Mouse (Mus musculus) embryonic facial prominence, embryonic 12.5 days (tissue): ENCODE measurements around the gene 4930562C15Rik. TPM values are rescaled to one million over a fixed set of nuclear protein-coding genes. Genes with fewer than 3 reads are reported as not detected.

Experiments
- ATAC-seq: fragments of 200-750 bp; cut with Nextera tagmentation; 2 replicates; pipeline ENCODE4 v1.8.0; 2017; ENCODE audit not compliant: insufficient number of reproducible peaks, insufficient read depth, low FRiP score, low TSS enrichment
- H3K27ac ChIP-seq: fragments of 300-500 bp; sonication (generic); 2 replicates; pipeline ENCODE4 v1.5.1; 2016; ENCODE audit warnings: mild to moderate bottlenecking
- H3K27me3 ChIP-seq: fragments of 300-500 bp; sonication (generic); 2 replicates; pipeline ENCODE4 v1.6.1; 2016; ENCODE audit warnings: mild to moderate bottlenecking, moderate library complexity
- H3K36me3 ChIP-seq: fragments of 300-500 bp; sonication (generic); 2 replicates; pipeline ENCODE4 v1.6.1; 2016; ENCODE audit warnings: mild to moderate bottlenecking
- H3K4me1 ChIP-seq: fragments of 300-500 bp; sonication (generic); 2 replicates; pipeline ENCODE4 v1.6.1; 2016
- H3K4me2 ChIP-seq: fragments of 300-500 bp; sonication (generic); replicated peaks from 2 replicates; pipeline ENCODE4 v1.6.1; 2016; ENCODE audit warnings: mild to moderate bottlenecking, moderate library complexity
- H3K4me3 ChIP-seq: fragments of 300-500 bp; sonication (generic); 2 replicates; pipeline ENCODE4 v1.5.1; 2016; ENCODE audit warnings: mild to moderate bottlenecking
- H3K9ac ChIP-seq: fragments of 300-500 bp; sonication (generic); 2 replicates; pipeline ENCODE4 v1.6.1; 2016; ENCODE audit warnings: mild to moderate bottlenecking, moderate library complexity
- H3K9me3 ChIP-seq: fragments of 300-500 bp; sonication (generic); 2 replicates; pipeline ENCODE4 v1.6.1; 2016; ENCODE audit warnings: mild to moderate bottlenecking, moderate library complexity
- WGBS: fragments of 180-500 bp; shearing (Covaris S2); methylation state at CpG from one replicate; pipeline ENCODE4 v1.1.7; 2016; 5-methylcytosine and 5-hydroxymethylcytosine counted together
- polyA plus RNA-seq: library from polyadenylated mRNA; unstranded; fragments of >200 nt; fragmentation: Nextera tagmentation; extraction: Ambion mirVana; gene quantifications from 2 replicates; pipeline ENCODE4 v1.2.1, GENCODE M21; 2016

The 4930562C15Rik gene
- polyA plus RNA-seq, 1 experiment from 2014 or later, result 0.67 TPM

GRCm38 (mm10) chr16:4909745-4910144 is 74.5 kb downstream of the 4930562C15Rik start:
- Histone ChIP-seq H3K4me2 (no peak overlapping the region), H3K27ac (no peak overlapping the region), H3K36me3 (peaks cover 50% of the 10 kb centered on the region), H3K9me3 (no peaks in the 10 kb centered on the region), H3K4me3 (no peak overlapping the region), H3K9ac (no peak overlapping the region), H3K4me1 (peaks cover 14% of the 10 kb centered on the region), H3K27me3 (no peaks in the 10 kb centered on the region)
- WGBS, result 96% methylated on average over 2 of the region's 2 CpGs
- ATAC-seq, result no peak

- H3K4me1 ChIP-seq, result peaks cover 4% of the 10 kb centered on the region; the same call in 1 of the 2 replicates
- no peak overlapping the region for H3K27ac ChIP-seq
- 93% methylated on average over 8 of the region's 8 CpGs for WGBS
- ATAC-seq, result no peak
- H3K4me2 ChIP-seq, result no peak overlapping the region
- no peak overlapping the region for H3K9ac ChIP-seq
- H3K9me3 ChIP-seq, result no peaks in the 10 kb centered on the region
- no peak overlapping the region for H3K4me3 ChIP-seq
- no peaks in the 10 kb centered on the region for H3K27me3 ChIP-seq
- H3K36me3 ChIP-seq, result peaks cover 57% of the 10 kb centered on the region
Observed at GRCm38 (mm10) chr16:4910758-4911157, 75.5 kb downstream of the 4930562C15Rik start.

- 72% methylated on average over 10 of the region's 10 CpGs for WGBS
- Histone ChIP-seq H3K4me1 (peaks cover 3% of the 10 kb centered on the region; the same call in 1 of the 2 replicates), H3K27ac (0 out of 2 replicates have a peak overlapping the region, but pooled peaks have one; percentile 61), H3K4me2 (no peak overlapping the region), H3K27me3 (no peaks in the 10 kb centered on the region), H3K9me3 (no peaks in the 10 kb centered on the region), H3K9ac (no peak overlapping the region), H3K4me3 (no peak overlapping the region), H3K36me3 (peaks cover 71% of the 10 kb centered on the region)
- ATAC-seq, result no peak
Observed at GRCm38 (mm10) chr16:4912074-4912648, 76.9 kb downstream of the 4930562C15Rik start.

- no peaks in the 10 kb centered on the region for H3K9me3 ChIP-seq
- no peak overlapping the region for H3K4me3 ChIP-seq
- H3K27me3 ChIP-seq, result no peaks in the 10 kb centered on the region
- H3K4me1 ChIP-seq, result peaks cover 3% of the 10 kb centered on the region; the same call in 1 of the 2 replicates
- WGBS, result 54% methylated on average over 11 of the region's 11 CpGs
- peak overlapping the region; percentile 61 for H3K27ac ChIP-seq
- H3K9ac ChIP-seq, result no peak overlapping the region
- H3K36me3 ChIP-seq, result peaks cover 75% of the 10 kb centered on the region
- no peak; the same call in 1 of the 2 replicates for ATAC-seq
- no peak overlapping the region for H3K4me2 ChIP-seq
Observed at GRCm38 (mm10) chr16:4912907-4913782, 77.9 kb downstream of the 4930562C15Rik start.

- H3K4me2 ChIP-seq, result no peak overlapping the region
- H3K4me3 ChIP-seq, result no peak overlapping the region
- H3K9ac ChIP-seq, result no peak overlapping the region
- H3K4me1 ChIP-seq, result peaks cover 3% of the 10 kb centered on the region; the same call in 1 of the 2 replicates
- H3K36me3 ChIP-seq, result peaks cover 71% of the 10 kb centered on the region
- no peaks in the 10 kb centered on the region for H3K9me3 ChIP-seq
- WGBS, result 34% methylated on average over 12 of the region's 12 CpGs
- 0 out of 2 replicates have a peak overlapping the region, but pooled peaks have one; percentile 61 for H3K27ac ChIP-seq
- ATAC-seq, result peak; percentile 57
- H3K27me3 ChIP-seq, result no peaks in the 10 kb centered on the region
Observed at GRCm38 (mm10) chr16:4913783-4914735, 78.8 kb downstream of the 4930562C15Rik start.

- no peak overlapping the region for H3K9ac ChIP-seq
- no peak overlapping the region for H3K4me2 ChIP-seq
- H3K4me1 ChIP-seq, result peaks cover 3% of the 10 kb centered on the region; the same call in 1 of the 2 replicates
- peaks cover 66% of the 10 kb centered on the region for H3K36me3 ChIP-seq
- H3K4me3 ChIP-seq, result no peak overlapping the region
- WGBS, result 92% methylated on average over 3 of the region's 3 CpGs
- no peak for ATAC-seq
- H3K27ac ChIP-seq, result no peak overlapping the region
- H3K27me3 ChIP-seq, result no peaks in the 10 kb centered on the region
- H3K9me3 ChIP-seq, result no peaks in the 10 kb centered on the region
Observed at GRCm38 (mm10) chr16:4915931-4916330, 80.7 kb downstream of the 4930562C15Rik start.

GRCm38 (mm10) chr16:4916608-4917007 is 81.4 kb downstream of the 4930562C15Rik start:
- H3K36me3 ChIP-seq, result peaks cover 59% of the 10 kb centered on the region
- H3K27ac ChIP-seq, result no peak overlapping the region
- 84% methylated on average over 2 of the region's 2 CpGs for WGBS
- H3K9me3 ChIP-seq, result no peaks in the 10 kb centered on the region
- no peaks in the 10 kb centered on the region for H3K27me3 ChIP-seq
- peaks cover 3% of the 10 kb centered on the region; the same call in 1 of the 2 replicates for H3K4me1 ChIP-seq
- H3K4me2 ChIP-seq, result no peak overlapping the region
- no peak overlapping the region for H3K4me3 ChIP-seq
- ATAC-seq, result no peak
- H3K9ac ChIP-seq, result no peak overlapping the region

Other genes starting within 250 kb of the 4930562C15Rik start
- 33.0 and 33.4 TPM in 2 replicates for gene Glis2, start 240.7 kb upstream of the 4930562C15Rik start, polyA plus RNA-seq
- gene Pam16, start 210.4 kb upstream of the 4930562C15Rik start, polyA plus RNA-seq, result 96.4 and 104 TPM in 2 replicates
- 23.4 and 24.1 TPM in 2 replicates for gene Vasn, start 195.5 kb upstream of the 4930562C15Rik start, polyA plus RNA-seq
- gene Dnaja3, start 195.4 kb upstream of the 4930562C15Rik start, polyA plus RNA-seq, result 57.1 and 59.8 TPM in 2 replicates
- gene Coro7, start 155.6 kb upstream of the 4930562C15Rik start, polyA plus RNA-seq, result 18.2 and 23.1 TPM in 2 replicates
- 124 and 135 TPM in 2 replicates for gene Nmral1, start 116.1 kb upstream of the 4930562C15Rik start, polyA plus RNA-seq
- 102 and 105 TPM in 2 replicates for gene Hmox2, start 109.1 kb upstream of the 4930562C15Rik start, polyA plus RNA-seq
- gene Cdip1, start 45.1 kb upstream of the 4930562C15Rik start, polyA plus RNA-seq, result 96.8 and 99.7 TPM in 2 replicates
- 31.2 and 32.7 TPM in 2 replicates for gene Ubald1, start 44.9 kb downstream of the 4930562C15Rik start, polyA plus RNA-seq
- 91.9 and 93.4 TPM in 2 replicates for gene Mgrn1, start 50.8 kb downstream of the 4930562C15Rik start, polyA plus RNA-seq
- 171 and 177 TPM in 2 replicates for gene Nudt16l1, start 103.3 kb downstream of the 4930562C15Rik start, polyA plus RNA-seq
- gene Anks3, start 128.8 kb downstream of the 4930562C15Rik start, polyA plus RNA-seq, result 64.3 and 69.2 TPM in 2 replicates
- not detected in 2 replicates for gene Sept12, start 162.4 kb downstream of the 4930562C15Rik start, polyA plus RNA-seq
- gene Smim22, start 171.9 kb downstream of the 4930562C15Rik start, polyA plus RNA-seq, result 3.6 and 3.9 TPM in 2 replicates
- gene Rogdi, start 178.1 kb downstream of the 4930562C15Rik start, polyA plus RNA-seq, result 65.1 and 74.9 TPM in 2 replicates
- 169 and 172 TPM in 2 replicates for gene Glyr1, start 214.4 kb downstream of the 4930562C15Rik start, polyA plus RNA-seq
- gene Ubn1, start 214.6 kb downstream of the 4930562C15Rik start, polyA plus RNA-seq, result 26.9 and 27.0 TPM in 2 replicates